Mouse (Mus musculus) neural tube, embryonic 15.5 days (tissue): Measurements from ENCODE around the gene Ctnnd2. TPM values are rescaled to one million over a fixed set of nuclear protein-coding genes. Genes with fewer than 3 reads are reported as not detected.

Experiments
- ATAC-seq: fragments of 200-750 bp; cut with Nextera tagmentation; 2 replicates; pipeline ENCODE4 v1.8.0; 2017; ENCODE audit warnings: mild to moderate bottlenecking, moderate TSS enrichment, moderate library complexity; ENCODE audit not compliant: low FRiP score
- H3K27ac ChIP-seq: fragments of 300-500 bp; sonication (generic); replicated peaks from 2 replicates; pipeline ENCODE4 v1.5.1; 2015; ENCODE audit warnings: mild to moderate bottlenecking, inconsistent platforms
- H3K27me3 ChIP-seq: fragments of 300-500 bp; sonication (generic); replicated peaks from 2 replicates; pipeline ENCODE4 v1.6.1; 2015; ENCODE audit warnings: inconsistent platforms
- H3K36me3 ChIP-seq: fragments of 300-500 bp; sonication (generic); 2 replicates; pipeline ENCODE4 v1.6.1; 2015; ENCODE audit warnings: inconsistent platforms
- H3K4me1 ChIP-seq: fragments of 300-500 bp; sonication (generic); 2 replicates; pipeline ENCODE4 v1.6.1; 2015; ENCODE audit warnings: inconsistent platforms
- H3K4me2 ChIP-seq: fragments of 300-500 bp; sonication (generic); 2 replicates; pipeline ENCODE4 v1.6.1; 2015; ENCODE audit warnings: inconsistent platforms, mild to moderate bottlenecking, moderate library complexity
- H3K4me3 ChIP-seq: fragments of 300-500 bp; sonication (generic); replicated peaks from 2 replicates; pipeline ENCODE4 v1.5.1; 2015; ENCODE audit warnings: mild to moderate bottlenecking, inconsistent platforms
- H3K9ac ChIP-seq: fragments of 300-500 bp; sonication (generic); replicated peaks from 2 replicates; pipeline ENCODE4 v1.6.1; 2015; ENCODE audit warnings: mild to moderate bottlenecking, inconsistent platforms
- H3K9me3 ChIP-seq: fragments of 300-500 bp; sonication (generic); replicated peaks from 2 replicates; pipeline ENCODE4 v1.6.1; 2016; ENCODE audit warnings: inconsistent platforms
- WGBS: fragments of 180-500 bp; shearing (Covaris S2); methylation state at CpG from one replicate; pipeline ENCODE4 v1.1.7; 2015; ENCODE audit warnings: mixed read lengths; 5-methylcytosine and 5-hydroxymethylcytosine counted together
- polyA plus RNA-seq: library from polyadenylated mRNA; unstranded; fragments of >200 nt; fragmentation: Nextera tagmentation; extraction: Ambion mirVana; gene quantifications from 2 replicates; pipeline ENCODE4 v1.2.1, GENCODE M21; 2015

The Ctnnd2 gene
- polyA plus RNA-seq, 1 experiment from 2014 or later: 67.4 TPM

- Histone ChIP-seq H3K27ac (no peak overlapping the region), H3K9ac (no peak overlapping the region), H3K4me1 (no peaks in the 10 kb centered on the region), H3K4me2 (no peak overlapping the region), H3K9me3 (no peaks in the 10 kb centered on the region), H3K27me3 (no peaks in the 10 kb centered on the region), H3K4me3 (no peak overlapping the region), H3K36me3 (no peaks in the 10 kb centered on the region)
- WGBS: 84% methylated on average over 5 of the region's 5 CpGs
- no peak for ATAC-seq
Measured at GRCm38 (mm10) chr15:30913360-30913759, 741.0 kb downstream of the Ctnnd2 start.

- Histone ChIP-seq H3K4me2 (no peak overlapping the region), H3K36me3 (peaks cover 4% of the 10 kb centered on the region; the same call in 1 of the 2 replicates), H3K27ac (no peak overlapping the region), H3K27me3 (no peaks in the 10 kb centered on the region), H3K9me3 (no peaks in the 10 kb centered on the region), H3K4me1 (no peaks in the 10 kb centered on the region), H3K4me3 (no peak overlapping the region), H3K9ac (no peak overlapping the region)
- 79% methylated on average over 5 of the region's 5 CpGs for WGBS
- no peak for ATAC-seq
Measured at GRCm38 (mm10) chr15:30925838-30926237, 753.4 kb downstream of the Ctnnd2 start.

- no peaks in the 10 kb centered on the region for H3K27me3 ChIP-seq
- H3K27ac ChIP-seq: no peak overlapping the region
- H3K4me1 ChIP-seq: no peaks in the 10 kb centered on the region
Measured at GRCm38 (mm10) chr15:30927632-30928031, 755.2 kb downstream of the Ctnnd2 start.

GRCm38 (mm10) chr15:30931906-30932305, 759.5 kb downstream of the Ctnnd2 start:
- no peak overlapping the region for H3K27ac ChIP-seq
- no peak overlapping the region for H3K4me3 ChIP-seq
- no peaks in the 10 kb centered on the region for H3K4me1 ChIP-seq
- WGBS: 84% methylated on average over 5 of the region's 5 CpGs
- H3K4me2 ChIP-seq: no peak overlapping the region
- no peaks in the 10 kb centered on the region for H3K9me3 ChIP-seq
- no peak for ATAC-seq
- H3K9ac ChIP-seq: no peak overlapping the region
- peaks cover 2% of the 10 kb centered on the region; the same call in 1 of the 2 replicates for H3K36me3 ChIP-seq
- H3K27me3 ChIP-seq: no peaks in the 10 kb centered on the region

More at GRCm38 (mm10) chr15:30927632-30928031, 755.2 kb downstream of the Ctnnd2 start:
- H3K4me2 ChIP-seq: no peak overlapping the region
- WGBS: 58% methylated on average over 7 of the region's 7 CpGs
- H3K36me3 ChIP-seq: no peaks in the 10 kb centered on the region
- no peaks in the 10 kb centered on the region for H3K9me3 ChIP-seq
- H3K9ac ChIP-seq: no peak overlapping the region
- H3K4me3 ChIP-seq: no peak overlapping the region
- ATAC-seq: no peak

GRCm38 (mm10) chr15:30945863-30946262, 773.5 kb downstream of the Ctnnd2 start:
- Histone ChIP-seq H3K4me2 (no peak overlapping the region), H3K27ac (no peak overlapping the region), H3K4me3 (no peak overlapping the region), H3K4me1 (peaks cover 3% of the 10 kb centered on the region; the same call in 1 of the 2 replicates), H3K36me3 (no peaks in the 10 kb centered on the region), H3K9me3 (no peaks in the 10 kb centered on the region), H3K27me3 (no peaks in the 10 kb centered on the region), H3K9ac (no peak overlapping the region)
- 83% methylated on average over 1 of the region's 1 CpGs for WGBS
- ATAC-seq: no peak

- Histone ChIP-seq H3K27me3 (no peaks in the 10 kb centered on the region), H3K27ac (no peak overlapping the region), H3K9me3 (no peaks in the 10 kb centered on the region), H3K9ac (no peak overlapping the region), H3K36me3 (no peaks in the 10 kb centered on the region), H3K4me2 (no peak overlapping the region), H3K4me1 (no peaks in the 10 kb centered on the region), H3K4me3 (no peak overlapping the region)
- 69% methylated on average over 4 of the region's 4 CpGs for WGBS
- no peak for ATAC-seq
Measured at GRCm38 (mm10) chr15:30958513-30958912, 786.1 kb downstream of the Ctnnd2 start.

- Histone ChIP-seq H3K9ac (no peak overlapping the region), H3K36me3 (no peaks in the 10 kb centered on the region), H3K4me3 (no peak overlapping the region), H3K27me3 (no peaks in the 10 kb centered on the region), H3K9me3 (no peaks in the 10 kb centered on the region), H3K4me2 (no peak overlapping the region), H3K27ac (no peak overlapping the region), H3K4me1 (no peaks in the 10 kb centered on the region)
- ATAC-seq: no peak
- 77% methylated on average over 8 of the region's 8 CpGs for WGBS
Measured at GRCm38 (mm10) chr15:30962421-30963160, 790.2 kb downstream of the Ctnnd2 start.

- ATAC-seq: no peak
Measured at GRCm38 (mm10) chr15:30964046-30964445, 791.7 kb downstream of the Ctnnd2 start.

GRCm38 (mm10) chr15:30964865-30965679, 792.7 kb downstream of the Ctnnd2 start:
- WGBS: 57% methylated on average over 4 of the region's 4 CpGs
- Histone ChIP-seq H3K4me3 (no peak overlapping the region), H3K9me3 (no peaks in the 10 kb centered on the region), H3K27ac (no peak overlapping the region), H3K4me1 (no peaks in the 10 kb centered on the region), H3K4me2 (no peak overlapping the region), H3K9ac (no peak overlapping the region), H3K36me3 (no peaks in the 10 kb centered on the region), H3K27me3 (no peaks in the 10 kb centered on the region)
- ATAC-seq: no peak

More at GRCm38 (mm10) chr15:30964046-30964445, 791.7 kb downstream of the Ctnnd2 start:
- H3K27me3 ChIP-seq: no peaks in the 10 kb centered on the region
- no peak overlapping the region for H3K9ac ChIP-seq
- no peaks in the 10 kb centered on the region for H3K4me1 ChIP-seq
- WGBS: 73% methylated on average over 7 of the region's 7 CpGs
- H3K9me3 ChIP-seq: no peaks in the 10 kb centered on the region
- H3K27ac ChIP-seq: no peak overlapping the region
- no peak overlapping the region for H3K4me2 ChIP-seq
- H3K36me3 ChIP-seq: no peaks in the 10 kb centered on the region
- no peak overlapping the region for H3K4me3 ChIP-seq

GRCm38 (mm10) chr15:30966826-30967225, 794.4 kb downstream of the Ctnnd2 start:
- ATAC-seq: no peak
- WGBS: 94% methylated on average over 7 of the region's 7 CpGs
- Histone ChIP-seq H3K4me2 (no peak overlapping the region), H3K4me1 (no peaks in the 10 kb centered on the region), H3K27ac (no peak overlapping the region), H3K9me3 (no peaks in the 10 kb centered on the region), H3K36me3 (no peaks in the 10 kb centered on the region), H3K9ac (no peak overlapping the region), H3K27me3 (no peaks in the 10 kb centered on the region), H3K4me3 (no peak overlapping the region)

- WGBS: 94% methylated on average over 1 of the region's 1 CpGs
- no peak overlapping the region for H3K27ac ChIP-seq
- H3K9ac ChIP-seq: no peak overlapping the region
- ATAC-seq: no peak
- H3K4me3 ChIP-seq: no peak overlapping the region
- H3K4me2 ChIP-seq: no peak overlapping the region
- H3K4me1 ChIP-seq: peaks cover 3% of the 10 kb centered on the region; the same call in 1 of the 2 replicates
- H3K9me3 ChIP-seq: no peaks in the 10 kb centered on the region
- H3K27me3 ChIP-seq: no peaks in the 10 kb centered on the region
- H3K36me3 ChIP-seq: 0 out of 2 replicates have a peak, but pooled peaks cover 3% of the 10 kb centered on the region
Measured at GRCm38 (mm10) chr15:30974436-30974835, 802.0 kb downstream of the Ctnnd2 start.
